ENCODE assay signal across 23 mouse cellular contexts in genomic region chr3:97172231-97172630, GRCm38 (mm10). TPM values are rescaled to one million over a fixed set of nuclear protein-coding genes. Genes with fewer than 3 reads are reported as not detected.
DNase-seq lines count a peak whose midpoint lies in the region; ATAC-seq and TF ChIP-seq lines count a peak whose summit lies in the region.
"Had no signal": no experiment of that assay in that cellular context is flagged by ENCODE, and none has a peak within 500 bp of the region (broad histone marks: within the 10 kb centered on the region; RNA-seq: fewer than 3 reads in every experiment).

No protein-coding gene starts in this region.

- H3K9ac ChIP-seq in kidney, postnatal 0 days (ENCODE audit: low read depth, low read length): no peak overlapping the region
- no peak overlapping the region for H3K9ac ChIP-seq in midbrain, postnatal 0 days (replicated peaks; ENCODE audit: low read length, poor library complexity, severe bottlenecking)
- no peak overlapping the region for H3K9ac ChIP-seq in heart, adult 2 months (ENCODE audit: low read depth, low read length)
- H3K9ac ChIP-seq: heart, embryonic 15.5 days; hindbrain, embryonic 15.5 days; limb, embryonic 13.5 days; liver, embryonic 12.5 days; neural tube, embryonic 12.5 days had no signal

- 37% methylated on average over 9 of the region's 9 CpGs for WGBS in kidney, adult 2 months
- WGBS in kidney, postnatal 0 days: 41% methylated on average over 9 of the region's 9 CpGs
- WGBS in midbrain, postnatal 0 days: 52% methylated on average over 9 of the region's 9 CpGs
- 73% methylated on average over 9 of the region's 9 CpGs for WGBS in heart, adult 2 months

- TF ChIP-seq POLR2A in kidney, adult 2 months (IDR thresholded peaks at IDR 0.05; ENCODE audit: low read depth, low read length): no peak
- TF ChIP-seq POLR2A in heart, adult 2 months (IDR thresholded peaks at IDR 0.05; ENCODE audit: insufficient read depth, low read depth, low read length): no peak

- H3K9me3 ChIP-seq in kidney, postnatal 0 days (replicated peaks; ENCODE audit: low read length): no peaks in the 10 kb centered on the region
- H3K9me3 ChIP-seq in midbrain, postnatal 0 days (ENCODE audit: low read length): no peaks in the 10 kb centered on the region
- H3K9me3 ChIP-seq: embryonic facial prominence, embryonic 10.5 days; forebrain, embryonic 10.5 days; heart, embryonic 15.5 days; hindbrain, embryonic 15.5 days; limb, embryonic 13.5 days; liver, embryonic 12.5 days; neural tube, embryonic 12.5 days had no signal

- H3K27me3 ChIP-seq in kidney, adult 2 months (replicated peaks; ENCODE audit: control insufficient read depth, insufficient read depth, low read length): no peaks in the 10 kb centered on the region
- no peaks in the 10 kb centered on the region for H3K27me3 ChIP-seq in kidney, postnatal 0 days (ENCODE audit: insufficient read depth, low read length)
- H3K27me3 ChIP-seq in midbrain, postnatal 0 days (ENCODE audit: insufficient read depth, low read length): no peaks in the 10 kb centered on the region
- no peaks in the 10 kb centered on the region for H3K27me3 ChIP-seq in heart, adult 2 months (ENCODE audit: control insufficient read depth, insufficient read depth, low read length)
- H3K27me3 ChIP-seq: heart, embryonic 15.5 days; hindbrain, embryonic 15.5 days; liver, embryonic 12.5 days; neural tube, embryonic 12.5 days had no signal

- peak overlapping the region; percentile 92 for H3K27ac ChIP-seq in kidney, adult 2 months (ENCODE audit: insufficient read depth, low read depth, low read length)
- H3K27ac ChIP-seq in kidney, postnatal 0 days: peak overlapping the region; percentile 85
- H3K27ac ChIP-seq in midbrain, postnatal 0 days (ENCODE audit: low read depth, low read length): no peak overlapping the region
- H3K27ac ChIP-seq in heart, adult 2 months: no peak overlapping the region
- H3K27ac ChIP-seq: embryonic facial prominence, embryonic 10.5 days; forebrain, embryonic 10.5 days; heart, embryonic 15.5 days; hindbrain, embryonic 15.5 days; limb, embryonic 13.5 days; liver, embryonic 12.5 days; neural tube, embryonic 12.5 days had no signal

- peak; percentile 81 for ATAC-seq in kidney, postnatal 0 days (replicated peaks; ENCODE audit: low FRiP score, low read depth)
- ATAC-seq in midbrain, postnatal 0 days (ENCODE audit: low FRiP score): no peak
- ATAC-seq: forebrain, embryonic 16.5 days; intestine, embryonic 16.5 days; liver, embryonic 12.5 days had no signal

- intact Hi-C loops in heart, adult 2 months (cut with DNase I): no loop called here

- peaks cover 2% of the 10 kb centered on the region; the same call in 1 of the 2 replicates for H3K36me3 ChIP-seq in kidney, adult 2 months (ENCODE audit: control insufficient read depth, insufficient read depth, low read length)
- H3K36me3 ChIP-seq in kidney, postnatal 0 days (ENCODE audit: insufficient read depth, low read length): peaks cover 21% of the 10 kb centered on the region; the same call in 1 of the 2 replicates
- H3K36me3 ChIP-seq in midbrain, postnatal 0 days (ENCODE audit: insufficient read depth, low read length): no peaks in the 10 kb centered on the region
- H3K36me3 ChIP-seq in heart, adult 2 months (ENCODE audit: control insufficient read depth, insufficient read depth, low read length): no peaks in the 10 kb centered on the region
- H3K36me3 ChIP-seq: hindbrain, embryonic 15.5 days had no signal

- DNase-seq in adipocyte (ENCODE audit: low spot score): peak; percentile 16
- peak; percentile 95 for DNase-seq in kidney, adult 2 months
- peak; percentile 51 for DNase-seq in kidney, postnatal 0 days (ENCODE audit: low spot score)
- DNase-seq in yolk sac, embryonic 10.5 days (ENCODE audit: low spot score): peak; percentile 9
- DNase-seq in midbrain, postnatal 0 days (ENCODE audit: low spot score): no peak
- DNase-seq in right cerebral cortex, adult 18-20 months: no peak
- no peak for DNase-seq in heart, adult 2 months
- DNase-seq: adrenal gland, postnatal 14 days; cerebellum, adult 9-11 months; heart, postnatal 36 days; layer of hippocampus, postnatal 36 days; lung, adult 2 months; midbrain, embryonic 14.5 days; thymus, postnatal 14 days had no signal

- no peak for TF ChIP-seq EP300 in heart, adult 2 months (IDR thresholded peaks at IDR 0.05; ENCODE audit: insufficient read depth, low read depth, low read length)

- no peak for TF ChIP-seq CTCF in kidney, adult 2 months (conservative IDR thresholded peaks at IDR 0.05; ENCODE audit: insufficient read depth, insufficient read length, low read depth, low read length)
- no peak for TF ChIP-seq CTCF in kidney, postnatal 0 days (IDR thresholded peaks at IDR 0.05; ENCODE audit: low read depth)
- TF ChIP-seq CTCF in midbrain, postnatal 0 days (IDR thresholded peaks at IDR 0.05): no peak
- TF ChIP-seq CTCF in heart, adult 2 months (IDR thresholded peaks at IDR 0.05): no peak

- peaks cover 20% of the 10 kb centered on the region for H3K4me1 ChIP-seq in kidney, adult 2 months (ENCODE audit: control insufficient read depth, insufficient read depth, low read length)
- H3K4me1 ChIP-seq in kidney, postnatal 0 days (replicated peaks; ENCODE audit: insufficient read depth, low read length): 0 out of 2 replicates have a peak, but pooled peaks cover 4% of the 10 kb centered on the region
- H3K4me1 ChIP-seq in midbrain, postnatal 0 days (ENCODE audit: insufficient read depth, low read length): no peaks in the 10 kb centered on the region
- H3K4me1 ChIP-seq in heart, adult 2 months (ENCODE audit: control insufficient read depth, insufficient read depth, low read length): no peaks in the 10 kb centered on the region
- H3K4me1 ChIP-seq: heart, embryonic 15.5 days; hindbrain, embryonic 15.5 days; limb, embryonic 13.5 days; liver, embryonic 12.5 days; neural tube, embryonic 12.5 days had no signal

- no peak overlapping the region for H3K4me2 ChIP-seq in kidney, postnatal 0 days (ENCODE audit: low read length)
- no peak overlapping the region for H3K4me2 ChIP-seq in midbrain, postnatal 0 days (ENCODE audit: low read depth, low read length, poor library complexity, severe bottlenecking)
- H3K4me2 ChIP-seq: heart, embryonic 15.5 days; hindbrain, embryonic 15.5 days; limb, embryonic 13.5 days; liver, embryonic 12.5 days; neural tube, embryonic 12.5 days had no signal

- H3K4me3 ChIP-seq in kidney, adult 2 months (ENCODE audit: insufficient read depth, low read depth, low read length): no peak overlapping the region
- H3K4me3 ChIP-seq in kidney, postnatal 0 days (replicated peaks; ENCODE audit: low read depth, low read length): no peak overlapping the region
- no peak overlapping the region for H3K4me3 ChIP-seq in midbrain, postnatal 0 days (ENCODE audit: low read depth, low read length)
- H3K4me3 ChIP-seq in heart, adult 2 months: no peak overlapping the region
- H3K4me3 ChIP-seq: embryonic facial prominence, embryonic 10.5 days; forebrain, embryonic 10.5 days; heart, embryonic 15.5 days; hindbrain, embryonic 15.5 days; limb, embryonic 13.5 days; liver, embryonic 12.5 days; neural tube, embryonic 12.5 days had no signal

- H3K79me2 ChIP-seq in heart, adult 2 months (replicated peaks; ENCODE audit: control insufficient read depth, insufficient read depth, low read length): no peaks in the 10 kb centered on the region

RNA-seq across cellular contexts. Expression of gene Acp6, which starts 13.7 kb away (rescaled TPM):
- polyA plus RNA-seq in kidney, adult 2 months (2012; rRNA removed): 67.8 and 74.2 TPM in 2 replicates
- polyA plus RNA-seq in kidney, postnatal 0 days (2015; fragmentation: Nextera tagmentation; extraction: Ambion mirVana): 54.2 and 56.6 TPM in 2 replicates
- 14.7 and 20.3 TPM in 2 replicates for total RNA-seq in midbrain, postnatal 0 days (2014; rRNA removed)
- 12.6 and 13.7 TPM in 2 replicates for polyA plus RNA-seq in midbrain, postnatal 0 days (2015; fragmentation: Nextera tagmentation; extraction: Ambion mirVana)
- total RNA-seq in heart, adult 2 months (2021): 10 to 100 TPM; 33.3 to 34.0 TPM
- 32.7 and 43.8 TPM in 2 replicates for polyA plus RNA-seq in heart, adult 2 months (2012; rRNA removed)

Comparison
In these comparisons a context has a peak if more than half of its experiments do, and no peak if none do; other contexts are left out.
1. DNase-seq: peak in adipocyte (single experiment), kidney, adult 2 months (single experiment), kidney, postnatal 0 days (single experiment) and yolk sac, embryonic 10.5 days (single experiment); none in midbrain, postnatal 0 days (single experiment), right cerebral cortex, adult 18-20 months (single experiment) and heart, adult 2 months (0 of 2).
2. H3K27ac ChIP-seq: peak in kidney, adult 2 months (single experiment) and kidney, postnatal 0 days (single experiment); none in midbrain, postnatal 0 days (single experiment) and heart, adult 2 months (single experiment).